In genomic region chr10:75291338-75291737, GRCm38 (mm10) we compare ENCODE assay signal across 23 mouse cellular contexts.
"Had no signal": no experiment of that assay in that cellular context is flagged by ENCODE, and none has a peak within 500 bp of the region (broad histone marks: within the 10 kb centered on the region; RNA-seq: fewer than 3 reads in every experiment).

No protein-coding gene starts in this region.

- H3K4me3 ChIP-seq: intestine, embryonic 15.5 days; kidney, embryonic 15.5 days; left cerebral cortex, adult 2 months; limb, embryonic 12.5 days; limb, embryonic 15.5 days; megakaryocyte, embryonic 14.5 days; neural tube, embryonic 12.5 days; stomach, embryonic 15.5 days had no signal

- ATAC-seq: intestine, embryonic 15.5 days; lung, postnatal 0 days had no signal

- H3K4me1 ChIP-seq: limb, embryonic 15.5 days; neural tube, embryonic 12.5 days; stomach, embryonic 15.5 days had no signal

- H3K9ac ChIP-seq: intestine, embryonic 15.5 days; kidney, embryonic 15.5 days; limb, embryonic 12.5 days; limb, embryonic 15.5 days; lung, embryonic 14.5 days; neural tube, embryonic 12.5 days; stomach, embryonic 15.5 days had no signal

- H3K4me2 ChIP-seq: intestine, embryonic 15.5 days; kidney, embryonic 15.5 days; limb, embryonic 12.5 days; limb, embryonic 15.5 days; lung, embryonic 14.5 days; midbrain, embryonic 11.5 days; neural tube, embryonic 12.5 days; stomach, embryonic 15.5 days had no signal

- H3K27me3 ChIP-seq: intestine, embryonic 15.5 days; kidney, embryonic 15.5 days; limb, embryonic 12.5 days; limb, embryonic 15.5 days; megakaryocyte, embryonic 14.5 days; neural tube, embryonic 12.5 days; stomach, embryonic 15.5 days had no signal

- H3K36me3 ChIP-seq: intestine, embryonic 15.5 days; stomach, embryonic 15.5 days had no signal

- H3K27ac ChIP-seq: intestine, embryonic 15.5 days; kidney, embryonic 15.5 days; left cerebral cortex, adult 2 months; limb, embryonic 12.5 days; limb, embryonic 15.5 days; macrophage; neural tube, embryonic 12.5 days; stomach, embryonic 15.5 days had no signal

- H3K9me3 ChIP-seq: intestine, embryonic 15.5 days; kidney, embryonic 15.5 days; limb, embryonic 12.5 days; limb, embryonic 15.5 days; megakaryocyte, embryonic 14.5 days; neural tube, embryonic 12.5 days; stomach, embryonic 15.5 days had no signal

- DNase-seq: kidney, adult 11 months; kidney, adult 8-10 months; kidney, postnatal 10 days; kidney, postnatal 36 days; layer of hippocampus, postnatal 36 days; left cerebral cortex, postnatal 4 days; lung, embryonic 14.5 days; midbrain, embryonic 14.5 days; retina, postnatal 1 day; right cerebral cortex, postnatal 25 days; spleen, adult 18-20 months; thymus, postnatal 25 days had no signal
